Mouse (Mus musculus) kidney, postnatal 0 days (tissue): Measurements from ENCODE around the gene Glud1. TPM values are rescaled to one million over a fixed set of nuclear protein-coding genes. Genes with fewer than 3 reads are reported as not detected.

ENCODE experiments used
- ATAC-seq: fragments of 200-750 bp; cut with Nextera tagmentation; replicated peaks from 2 replicates; pipeline ENCODE4 v1.8.0; 2017; ENCODE audit warnings: low read depth, moderate number of reproducible peaks, moderate TSS enrichment, moderate library complexity; ENCODE audit not compliant: low FRiP score
- DNase-seq: peaks from one replicate; pipeline ENCODE4 v3.0.0-alpha.2; 2016; ENCODE audit warnings: low spot score
- H3K27ac ChIP-seq: fragments of 300-500 bp; sonication (generic); 2 replicates; pipeline ENCODE4 v1.5.1; 2014; ENCODE audit warnings: mild to moderate bottlenecking
- H3K27me3 ChIP-seq: fragments of 300-500 bp; sonication (generic); 2 replicates; pipeline ENCODE4 v1.6.1; 2014; ENCODE audit warnings: low read length, mixed read lengths; ENCODE audit not compliant: insufficient read depth
- H3K36me3 ChIP-seq: fragments of 300-500 bp; sonication (generic); 2 replicates; pipeline ENCODE4 v1.6.1; 2014; ENCODE audit warnings: low read length, mixed read lengths; ENCODE audit not compliant: insufficient read depth
- H3K4me1 ChIP-seq: fragments of 300-500 bp; sonication (generic); replicated peaks from 2 replicates; pipeline ENCODE4 v1.6.1; 2014; ENCODE audit warnings: antibody characterized with exemption, low read length, mixed read lengths; ENCODE audit not compliant: insufficient read depth
- H3K4me2 ChIP-seq: fragments of 300-500 bp; sonication (generic); 2 replicates; pipeline ENCODE4 v1.6.1; 2014; ENCODE audit warnings: mild to moderate bottlenecking, low read length, moderate library complexity, mixed read lengths
- H3K4me3 ChIP-seq: fragments of 300-500 bp; sonication (generic); replicated peaks from 2 replicates; pipeline ENCODE4 v1.5.1; 2014; ENCODE audit warnings: low read depth, low read length
- H3K9ac ChIP-seq: fragments of 300-500 bp; sonication (generic); 2 replicates; pipeline ENCODE4 v1.6.1; 2014; ENCODE audit warnings: low read depth, low read length
- H3K9me3 ChIP-seq: fragments of 300-500 bp; sonication (generic); replicated peaks from 2 replicates; pipeline ENCODE4 v1.6.1; 2016; ENCODE audit warnings: low read length, inconsistent platforms, mixed read lengths
- CTCF ChIP-seq: IDR thresholded peaks from 2 replicates; pipeline ENCODE4 v1.5.1; 2016; ENCODE audit warnings: antibody characterized with exemption, low read depth, mild to moderate bottlenecking, moderate library complexity
- WGBS: fragments of 180-500 bp; shearing (Covaris S2); extraction: QIAGEN DNeasy Blood & Tissue Kit; methylation state at CpG from one replicate; pipeline ENCODE4 v1.1.7; 2014; 5-methylcytosine and 5-hydroxymethylcytosine counted together
- polyA plus RNA-seq: library from polyadenylated mRNA; unstranded; fragments of >200 nt; fragmentation: Nextera tagmentation; extraction: Ambion mirVana; gene quantifications from 2 replicates; pipeline ENCODE4 v1.2.1, GENCODE M21; 2015

Gene Glud1
- polyA plus RNA-seq, 1 experiment from 2014 or later, result 160 TPM

DNA sequence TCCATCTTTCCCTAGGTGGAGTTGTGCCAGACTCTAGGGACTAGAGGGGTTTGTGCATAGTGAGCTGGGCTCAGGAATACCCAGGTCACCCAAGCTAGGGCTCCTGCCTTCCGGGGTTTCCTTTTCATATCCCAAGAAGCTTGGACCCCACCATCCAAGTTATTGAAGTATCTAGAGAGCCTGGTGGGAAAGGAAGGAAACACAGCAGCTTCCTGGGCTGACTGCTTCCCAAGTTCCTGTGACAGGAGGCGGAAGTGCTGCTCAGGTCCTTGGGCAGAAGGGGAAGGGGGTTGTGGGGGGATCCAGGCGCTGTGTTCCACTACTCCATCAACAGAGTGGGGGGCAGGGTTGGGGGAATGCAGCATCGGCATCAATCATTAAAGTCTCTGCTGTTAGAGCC lies 66.6 kb downstream of the Glud1 start:
- no peaks in the 10 kb centered on the region for H3K9me3 ChIP-seq
- H3K27ac ChIP-seq, result peak overlapping the region; percentile 57
- DNase-seq, result no peak
- TF ChIP-seq CTCF, result no peak
- H3K27me3 ChIP-seq, result no peaks in the 10 kb centered on the region
- 57% methylated on average over 4 of the region's 4 CpGs for WGBS
- peak overlapping the region; percentile 49 for H3K4me2 ChIP-seq
- ATAC-seq, result no peak
- H3K4me3 ChIP-seq, result no peak overlapping the region
- 0 out of 2 replicates have a peak overlapping the region, but pooled peaks have one; percentile 4 for H3K9ac ChIP-seq
- peaks cover 11% of the 10 kb centered on the region for H3K4me1 ChIP-seq
- no peaks in the 10 kb centered on the region for H3K36me3 ChIP-seq

DNA sequence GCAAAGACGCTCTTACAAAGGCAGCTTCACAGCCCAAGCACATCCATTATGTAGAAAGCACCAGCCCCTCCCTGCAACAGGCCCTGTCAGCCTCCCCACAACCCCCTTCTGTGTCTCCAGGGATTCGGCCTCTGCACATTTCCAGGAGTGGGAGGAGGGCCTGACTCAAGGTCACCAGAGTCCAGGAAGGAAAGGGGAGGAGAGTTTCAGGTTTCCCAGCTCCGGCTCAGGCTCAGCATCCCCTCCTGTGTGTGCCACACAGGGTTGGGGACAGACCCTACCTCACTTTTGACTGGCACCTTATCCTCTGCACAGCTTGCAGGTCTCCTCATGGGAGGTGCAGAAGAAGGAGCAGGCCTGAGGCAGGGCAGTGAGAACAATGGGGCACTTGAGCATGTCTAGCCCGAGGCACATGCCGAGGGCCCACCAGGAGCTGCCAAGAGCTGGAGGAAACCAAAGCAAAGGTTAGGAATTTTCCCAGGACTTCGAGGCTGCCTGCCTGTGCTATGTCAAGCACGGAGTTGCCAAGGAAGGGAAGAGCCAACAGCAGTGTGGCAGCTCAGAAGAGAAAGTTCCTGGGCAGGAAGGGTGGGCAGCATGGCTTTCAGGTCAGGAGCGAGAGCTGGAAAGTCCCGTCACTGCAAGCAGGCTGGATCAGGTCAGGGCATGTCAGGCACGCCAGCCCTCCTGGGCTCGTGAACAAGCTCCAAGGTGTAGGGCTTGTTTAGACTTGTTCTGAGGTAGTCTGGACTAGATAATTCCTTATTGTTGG lies 68.2 kb downstream of the Glud1 start:
- no peak overlapping the region for H3K4me3 ChIP-seq
- H3K27me3 ChIP-seq, result no peaks in the 10 kb centered on the region
- peaks cover 11% of the 10 kb centered on the region for H3K4me1 ChIP-seq
- 5% methylated on average over 11 of the region's 11 CpGs for WGBS
- peak; percentile 80 for ATAC-seq
- TF ChIP-seq CTCF, result 0 out of 2 replicates have a peak, but pooled peaks have one; percentile 8
- peak overlapping the region; percentile 81 for H3K27ac ChIP-seq
- no peaks in the 10 kb centered on the region for H3K36me3 ChIP-seq
- DNase-seq, result peak; percentile 92
- H3K4me2 ChIP-seq, result peak overlapping the region; percentile 31
- H3K9me3 ChIP-seq, result no peaks in the 10 kb centered on the region
- H3K9ac ChIP-seq, result peak overlapping the region; percentile 31; the same call in 1 of the 2 replicates

DNA sequence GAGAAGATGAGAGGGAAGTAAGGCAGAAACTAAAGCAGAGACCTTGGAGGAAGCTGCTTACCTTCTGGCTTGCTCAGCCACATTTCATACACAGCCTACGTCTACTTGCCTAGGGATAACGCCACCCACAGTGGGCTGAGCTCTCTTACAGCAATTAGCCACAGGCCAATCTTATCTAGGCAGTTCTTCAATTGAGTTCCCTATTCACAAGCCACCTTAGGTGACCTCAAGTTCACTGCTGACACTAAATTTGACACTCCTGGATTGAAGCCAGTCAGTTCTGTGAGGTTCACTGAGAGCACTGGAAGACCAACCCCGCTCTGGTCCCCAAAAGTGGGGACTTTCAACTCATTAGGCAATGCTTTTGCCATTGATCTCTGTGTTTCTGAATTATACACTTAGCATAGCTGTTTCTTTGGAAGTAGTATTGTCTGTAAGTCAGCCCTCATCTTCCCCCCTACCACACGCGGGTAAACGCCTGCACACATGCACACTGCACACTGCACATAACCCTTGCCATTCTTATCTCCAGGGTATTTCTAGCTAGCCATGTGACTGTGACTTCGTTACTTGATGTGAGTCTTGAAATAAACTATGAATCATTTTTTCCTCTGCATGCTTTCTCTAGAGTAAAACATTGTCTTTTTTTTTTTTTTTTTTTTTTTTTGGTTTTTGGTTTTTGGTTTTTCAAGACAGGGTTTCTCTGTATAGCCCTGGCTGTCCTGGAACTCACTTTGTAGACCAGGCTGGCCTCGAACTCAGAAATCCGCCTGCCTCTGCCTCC lies 72.6 kb downstream of the Glud1 start:
- no peaks in the 10 kb centered on the region for H3K27me3 ChIP-seq
- no peak overlapping the region for H3K27ac ChIP-seq
- no peak overlapping the region for H3K4me3 ChIP-seq
- no peak overlapping the region for H3K4me2 ChIP-seq
- no peaks in the 10 kb centered on the region for H3K9me3 ChIP-seq
- H3K4me1 ChIP-seq, result peaks cover 3% of the 10 kb centered on the region; the same call in 1 of the 2 replicates
- no peak for TF ChIP-seq CTCF
- no peaks in the 10 kb centered on the region for H3K36me3 ChIP-seq
- DNase-seq (no peak), ATAC-seq (no peak)
- no peak overlapping the region for H3K9ac ChIP-seq
- WGBS, result 97% methylated on average over 9 of the region's 9 CpGs

DNA sequence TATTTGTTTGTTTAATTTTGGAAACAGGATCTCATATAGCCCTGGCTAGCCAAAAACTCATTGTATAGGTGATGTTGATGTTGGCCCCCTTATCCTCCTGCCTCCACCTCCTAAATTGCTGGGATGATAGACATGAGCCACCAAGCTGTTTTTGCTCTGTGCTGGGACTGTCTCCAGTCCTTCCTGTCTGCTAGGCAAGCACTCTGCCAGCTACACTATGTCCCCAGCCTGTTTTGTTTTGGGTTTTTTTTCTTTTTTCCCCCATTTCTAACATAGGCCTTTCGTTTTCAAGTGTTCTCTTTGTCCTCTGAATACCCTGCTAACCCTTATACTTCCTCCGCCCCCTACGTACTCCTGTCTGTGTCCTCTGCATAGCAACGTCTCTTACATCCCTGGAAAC lies 82.8 kb downstream of the Glud1 start:
- no peak for ATAC-seq
- 66% methylated on average over 4 of the region's 4 CpGs for WGBS

More for the DNA sequence above, 82.8 kb downstream of the Glud1 start:
- no peak for DNase-seq
- Histone ChIP-seq H3K4me1 (0 out of 2 replicates have a peak, but pooled peaks cover 3% of the 10 kb centered on the region), H3K27ac (no peak overlapping the region), H3K9me3 (no peaks in the 10 kb centered on the region), H3K9ac (no peak overlapping the region), H3K4me3 (no peak overlapping the region), H3K36me3 (0 out of 2 replicates have a peak, but pooled peaks cover 4% of the 10 kb centered on the region), H3K4me2 (no peak overlapping the region), H3K27me3 (no peaks in the 10 kb centered on the region)
- TF ChIP-seq CTCF, result no peak

Other genes starting within 250 kb of the Glud1 start
- 1.4 and 2.2 TPM in 2 replicates for gene Anxa8, start 224.7 kb upstream of the Glud1 start, polyA plus RNA-seq
- gene A630023A22Rik, start 208.0 kb upstream of the Glud1 start, polyA plus RNA-seq, result not detected in 2 replicates
- 0.09 and 0.19 TPM in 2 replicates for gene Npy4r, start 158.2 kb upstream of the Glud1 start, polyA plus RNA-seq
- 0.62 and 0.79 TPM in 2 replicates for gene Gprin2, start 109.1 kb upstream of the Glud1 start, polyA plus RNA-seq
- 0.76 and 0.80 TPM in 2 replicates for gene Syt15, start 91.1 kb upstream of the Glud1 start, polyA plus RNA-seq
- gene Shld2, start 234 bp upstream of the Glud1 start, polyA plus RNA-seq, result 11.5 and 11.8 TPM in 2 replicates
- gene Fam25c, start 44.7 kb downstream of the Glud1 start, polyA plus RNA-seq, result 8.1 and 15.2 TPM in 2 replicates
- gene Sncg, start 64.1 kb downstream of the Glud1 start, polyA plus RNA-seq, result 5.3 and 5.5 TPM in 2 replicates
- gene Mmrn2, start 64.7 kb downstream of the Glud1 start, polyA plus RNA-seq, result 16.2 and 17.1 TPM in 2 replicates
- 35.8 and 37.1 TPM in 2 replicates for gene Bmpr1a, start 192.6 kb downstream of the Glud1 start, polyA plus RNA-seq
- not detected in 2 replicates for gene 9230112D13Rik, start 212.1 kb downstream of the Glud1 start, polyA plus RNA-seq